Mouse (Mus musculus): Measurements from ENCODE around the gene Ifrd2. TPM values are rescaled to one million over a fixed set of nuclear protein-coding genes. Genes with fewer than 3 reads are reported as not detected.

Gene Ifrd2
- polyA plus RNA-seq, 1 experiment, result 16.4 TPM

- no peak overlapping the region for H3K27ac ChIP-seq (ENCODE audit: control insufficient read depth, insufficient read depth, low read depth, low read length)
- H3K36me3 ChIP-seq (ENCODE audit: control insufficient read depth, insufficient read depth, low read length), result no peaks in the 10 kb centered on the region
- H3K4me1 ChIP-seq (ENCODE audit: control insufficient read depth, insufficient read depth, low read length), result peaks cover 11% of the 10 kb centered on the region
- H3K4me3 ChIP-seq (ENCODE audit: control insufficient read depth, low read depth, low read length), result no peak overlapping the region
- TF ChIP-seq POLR2A (IDR thresholded peaks at IDR 0.05; ENCODE audit: control insufficient read depth, low read depth, low read length) (no peak), CTCF (IDR thresholded peaks at IDR 0.05; ENCODE audit: control insufficient read depth, insufficient read depth, insufficient replicate concordance, low read depth, low read length) (no peak)
- no peaks in the 10 kb centered on the region for H3K27me3 ChIP-seq (ENCODE audit: control insufficient read depth, insufficient read depth, low read length)
These were observed 27.6 kb downstream of the Ifrd2 start for GRCm38 (mm10) chr9:107615035-107615434.

- no peaks in the 10 kb centered on the region for H3K36me3 ChIP-seq (ENCODE audit: control insufficient read depth, insufficient read depth, low read length)
- TF ChIP-seq POLR2A (IDR thresholded peaks at IDR 0.05; ENCODE audit: control insufficient read depth, low read depth, low read length) (no peak), CTCF (IDR thresholded peaks at IDR 0.05; ENCODE audit: control insufficient read depth, insufficient read depth, insufficient replicate concordance, low read depth, low read length) (no peak)
- no peak overlapping the region for H3K27ac ChIP-seq (ENCODE audit: control insufficient read depth, insufficient read depth, low read depth, low read length)
- no peak overlapping the region for H3K4me3 ChIP-seq (ENCODE audit: control insufficient read depth, low read depth, low read length)
- no peaks in the 10 kb centered on the region for H3K27me3 ChIP-seq (ENCODE audit: control insufficient read depth, insufficient read depth, low read length)
- H3K4me1 ChIP-seq (ENCODE audit: control insufficient read depth, insufficient read depth, low read length), result no peaks in the 10 kb centered on the region
These were observed 30.0 kb downstream of the Ifrd2 start for GRCm38 (mm10) chr9:107617461-107617860.

- Histone ChIP-seq H3K4me1 (ENCODE audit: control insufficient read depth, insufficient read depth, low read length) (no peaks in the 10 kb centered on the region), H3K27me3 (ENCODE audit: control insufficient read depth, insufficient read depth, low read length) (no peaks in the 10 kb centered on the region), H3K27ac (ENCODE audit: control insufficient read depth, insufficient read depth, low read depth, low read length) (no peak overlapping the region), H3K36me3 (ENCODE audit: control insufficient read depth, insufficient read depth, low read length) (no peaks in the 10 kb centered on the region), H3K4me3 (ENCODE audit: control insufficient read depth, low read depth, low read length) (no peak overlapping the region)
- no peak for TF ChIP-seq CTCF (IDR thresholded peaks at IDR 0.05; ENCODE audit: control insufficient read depth, insufficient read depth, insufficient replicate concordance, low read depth, low read length)
- no peak for TF ChIP-seq POLR2A (IDR thresholded peaks at IDR 0.05; ENCODE audit: control insufficient read depth, low read depth, low read length)
These were observed 30.7 kb downstream of the Ifrd2 start for GRCm38 (mm10) chr9:107618098-107618497.

- no peaks in the 10 kb centered on the region for H3K27me3 ChIP-seq (ENCODE audit: control insufficient read depth, insufficient read depth, low read length)
- no peaks in the 10 kb centered on the region for H3K36me3 ChIP-seq (ENCODE audit: control insufficient read depth, insufficient read depth, low read length)
- H3K27ac ChIP-seq (ENCODE audit: control insufficient read depth, insufficient read depth, low read depth, low read length), result no peak overlapping the region
- H3K4me3 ChIP-seq (ENCODE audit: control insufficient read depth, low read depth, low read length), result no peak overlapping the region
- TF ChIP-seq POLR2A (IDR thresholded peaks at IDR 0.05; ENCODE audit: control insufficient read depth, low read depth, low read length) (no peak), CTCF (IDR thresholded peaks at IDR 0.05; ENCODE audit: control insufficient read depth, insufficient read depth, insufficient replicate concordance, low read depth, low read length) (no peak)
- H3K4me1 ChIP-seq (ENCODE audit: control insufficient read depth, insufficient read depth, low read length), result no peaks in the 10 kb centered on the region
These were observed 31.5 kb downstream of the Ifrd2 start for GRCm38 (mm10) chr9:107618778-107619545.

GRCm38 (mm10) chr9:107619546-107619879, 32.1 kb downstream of the Ifrd2 start:
- TF ChIP-seq CTCF (IDR thresholded peaks at IDR 0.05; ENCODE audit: control insufficient read depth, insufficient read depth, insufficient replicate concordance, low read depth, low read length) (no peak), POLR2A (IDR thresholded peaks at IDR 0.05; ENCODE audit: control insufficient read depth, low read depth, low read length) (no peak)

GRCm38 (mm10) chr9:107620954-107621353, 33.5 kb downstream of the Ifrd2 start:
- TF ChIP-seq POLR2A (IDR thresholded peaks at IDR 0.05; ENCODE audit: control insufficient read depth, low read depth, low read length) (no peak), CTCF (IDR thresholded peaks at IDR 0.05; ENCODE audit: control insufficient read depth, insufficient read depth, insufficient replicate concordance, low read depth, low read length) (no peak)
- H3K4me1 ChIP-seq (ENCODE audit: control insufficient read depth, insufficient read depth, low read length), result no peaks in the 10 kb centered on the region; the same call in 1 of the 2 replicates
- H3K36me3 ChIP-seq (ENCODE audit: control insufficient read depth, insufficient read depth, low read length), result no peaks in the 10 kb centered on the region
- H3K4me3 ChIP-seq (ENCODE audit: control insufficient read depth, low read depth, low read length), result no peak overlapping the region
- H3K27ac ChIP-seq (ENCODE audit: control insufficient read depth, insufficient read depth, low read depth, low read length), result no peak overlapping the region
- no peaks in the 10 kb centered on the region for H3K27me3 ChIP-seq (ENCODE audit: control insufficient read depth, insufficient read depth, low read length)

More at GRCm38 (mm10) chr9:107619546-107619879, 32.1 kb downstream of the Ifrd2 start:
- no peak overlapping the region for H3K27ac ChIP-seq (ENCODE audit: control insufficient read depth, insufficient read depth, low read depth, low read length)
- H3K27me3 ChIP-seq (ENCODE audit: control insufficient read depth, insufficient read depth, low read length), result no peaks in the 10 kb centered on the region
- no peaks in the 10 kb centered on the region for H3K36me3 ChIP-seq (ENCODE audit: control insufficient read depth, insufficient read depth, low read length)
- no peak overlapping the region for H3K4me3 ChIP-seq (ENCODE audit: control insufficient read depth, low read depth, low read length)
- no peaks in the 10 kb centered on the region for H3K4me1 ChIP-seq (ENCODE audit: control insufficient read depth, insufficient read depth, low read length)

GRCm38 (mm10) chr9:107624539-107624938, 37.1 kb downstream of the Ifrd2 start:
- Histone ChIP-seq H3K27me3 (ENCODE audit: control insufficient read depth, insufficient read depth, low read length) (no peaks in the 10 kb centered on the region), H3K27ac (ENCODE audit: control insufficient read depth, insufficient read depth, low read depth, low read length) (no peak overlapping the region), H3K36me3 (ENCODE audit: control insufficient read depth, insufficient read depth, low read length) (no peaks in the 10 kb centered on the region), H3K4me3 (ENCODE audit: control insufficient read depth, low read depth, low read length) (no peak overlapping the region), H3K4me1 (ENCODE audit: control insufficient read depth, insufficient read depth, low read length) (peaks cover 16% of the 10 kb centered on the region)
- TF ChIP-seq CTCF (IDR thresholded peaks at IDR 0.05; ENCODE audit: control insufficient read depth, insufficient read depth, insufficient replicate concordance, low read depth, low read length) (no peak), POLR2A (IDR thresholded peaks at IDR 0.05; ENCODE audit: control insufficient read depth, low read depth, low read length) (no peak)

Measured in testis, adult 2 months (tissue).